Mouse (Mus musculus): ENCODE measurements around the gene Cryga.

DNA sequence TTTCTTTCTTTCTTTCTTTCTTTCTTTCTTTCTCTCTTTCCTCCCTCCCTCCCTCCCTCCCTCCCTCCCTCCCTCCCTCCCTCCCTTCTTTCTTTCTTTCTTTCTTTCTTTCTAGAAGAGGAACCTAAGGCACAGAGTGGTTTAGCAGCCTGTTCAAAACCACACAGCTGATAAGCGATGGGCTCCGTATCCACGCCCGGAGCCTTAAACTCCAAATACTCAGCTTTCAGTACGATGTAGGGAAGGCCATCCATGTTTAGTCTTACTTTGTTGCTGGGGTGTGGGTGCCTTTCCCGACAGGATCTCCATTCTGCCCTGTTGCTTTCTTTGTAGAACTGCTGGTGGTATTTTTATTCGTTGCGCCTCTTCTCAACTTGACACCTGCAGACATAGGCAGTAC lies 6.0 kb upstream of the Cryga start:
- TF ChIP-seq POLR2A (IDR thresholded peaks at IDR 0.05; ENCODE audit: insufficient read depth, low read depth, low read length) (no peak), EP300 (IDR thresholded peaks at IDR 0.05; ENCODE audit: insufficient read depth, low read depth, low read length) (no peak)

Data from heart, adult 2 months (tissue).